Mouse (Mus musculus): ENCODE data around the gene Arhgap23. TPM values are rescaled to one million over a fixed set of nuclear protein-coding genes. Genes with fewer than 3 reads are reported as not detected.

Arhgap23 gene
- total RNA-seq, 2 experiments from 2014 or later: 71.4 to 73.5 TPM

- no peak for DNase-seq (ENCODE audit: extremely low spot score in 1 of 2, low spot score in 1 of 2)
Measured at GRCm38 (mm10) chr11:97525313-97525712, 110.0 kb downstream of the Arhgap23 start.

GRCm38 (mm10) chr11:97528282-97528808, 113.0 kb downstream of the Arhgap23 start:
- no peak for DNase-seq (ENCODE audit: extremely low spot score in 1 of 2, low spot score in 1 of 2)

- DNase-seq (ENCODE audit: extremely low spot score in 1 of 2, low spot score in 1 of 2): no peak
Measured at GRCm38 (mm10) chr11:97530069-97530468, 114.7 kb downstream of the Arhgap23 start.

GRCm38 (mm10) chr11:97530961-97531360, 115.6 kb downstream of the Arhgap23 start:
- no peak for DNase-seq (ENCODE audit: extremely low spot score in 1 of 2, low spot score in 1 of 2)

- peak; percentile 78 to 94 for DNase-seq (ENCODE audit: extremely low spot score in 1 of 2, low spot score in 1 of 2)
Measured at GRCm38 (mm10) chr11:97531381-97532260, 116.3 kb downstream of the Arhgap23 start.

GRCm38 (mm10) chr11:97532354-97532753, 117.0 kb downstream of the Arhgap23 start:
- no peak for DNase-seq (ENCODE audit: extremely low spot score in 1 of 2, low spot score in 1 of 2)

- DNase-seq (ENCODE audit: extremely low spot score in 1 of 2, low spot score in 1 of 2): no peak
Measured at GRCm38 (mm10) chr11:97532950-97533582, 117.7 kb downstream of the Arhgap23 start.

GRCm38 (mm10) chr11:97533653-97534052, 118.3 kb downstream of the Arhgap23 start:
- DNase-seq (ENCODE audit: extremely low spot score in 1 of 2, low spot score in 1 of 2): no peak

GRCm38 (mm10) chr11:97534442-97535307, 119.3 kb downstream of the Arhgap23 start:
- DNase-seq (ENCODE audit: extremely low spot score in 1 of 2, low spot score in 1 of 2): no peak

- no peak for DNase-seq (ENCODE audit: extremely low spot score in 1 of 2, low spot score in 1 of 2)
Measured at GRCm38 (mm10) chr11:97535308-97535630, 119.9 kb downstream of the Arhgap23 start.

GRCm38 (mm10) chr11:97535660-97536059, 120.3 kb downstream of the Arhgap23 start:
- DNase-seq (ENCODE audit: extremely low spot score in 1 of 2, low spot score in 1 of 2): no peak

GRCm38 (mm10) chr11:97536083-97536747, 120.9 kb downstream of the Arhgap23 start:
- no peak for DNase-seq (ENCODE audit: extremely low spot score in 1 of 2, low spot score in 1 of 2)

- DNase-seq (ENCODE audit: extremely low spot score in 1 of 2, low spot score in 1 of 2): no peak
Measured at GRCm38 (mm10) chr11:97536835-97537579, 121.7 kb downstream of the Arhgap23 start.

GRCm38 (mm10) chr11:97537580-97538089, 122.3 kb downstream of the Arhgap23 start:
- DNase-seq (ENCODE audit: extremely low spot score in 1 of 2, low spot score in 1 of 2): no peak

- no peak for DNase-seq (ENCODE audit: extremely low spot score in 1 of 2, low spot score in 1 of 2)
Measured at GRCm38 (mm10) chr11:97539622-97540021, 124.3 kb downstream of the Arhgap23 start.

- no peak for DNase-seq (ENCODE audit: extremely low spot score in 1 of 2, low spot score in 1 of 2)
Measured at GRCm38 (mm10) chr11:97540136-97540535, 124.8 kb downstream of the Arhgap23 start.

GRCm38 (mm10) chr11:97540604-97541003, 125.3 kb downstream of the Arhgap23 start:
- DNase-seq (ENCODE audit: extremely low spot score in 1 of 2, low spot score in 1 of 2): no peak

GRCm38 (mm10) chr11:97542171-97543150, 127.1 kb downstream of the Arhgap23 start:
- no peak for DNase-seq (ENCODE audit: extremely low spot score in 1 of 2, low spot score in 1 of 2)

All from layer of hippocampus, postnatal 25 days (tissue).